Mouse (Mus musculus) right cerebral cortex, adult 2 months (tissue): ENCODE measurements at regions not wholly inside any gene's neighbourhood (a gene's known extent, or its start where the extent isn't known, plus 50 kb on each side); places are given as distances from the start of the nearest gene placed in this dataset.

ENCODE experiments used
- DNase-seq, 2 experiments: peaks; one replicate each; pipeline ENCODE4 v3.0.0; 2021 to 2022; ENCODE audit warnings: low spot score in 2 of 2

DNA sequence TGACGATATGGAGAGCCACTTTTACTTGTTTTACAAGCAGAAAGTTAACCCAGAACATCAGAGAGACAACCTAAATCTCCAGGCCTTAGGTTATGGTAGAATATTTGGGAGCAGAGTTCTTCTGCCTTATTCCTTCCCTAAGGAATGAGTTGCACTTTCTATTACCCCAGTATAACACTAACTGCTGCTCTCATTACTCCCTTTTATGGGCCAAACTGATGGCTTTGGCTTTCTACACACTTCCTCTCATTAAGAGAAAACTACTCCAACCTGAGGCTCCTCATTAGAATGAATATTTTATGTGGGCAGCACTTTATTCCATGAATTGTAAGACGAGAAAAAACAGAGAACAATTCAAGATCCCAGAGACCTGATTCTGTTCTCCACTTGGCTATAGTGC lies 289.0 kb upstream of the Tnc start:
- no peak for DNase-seq

DNA sequence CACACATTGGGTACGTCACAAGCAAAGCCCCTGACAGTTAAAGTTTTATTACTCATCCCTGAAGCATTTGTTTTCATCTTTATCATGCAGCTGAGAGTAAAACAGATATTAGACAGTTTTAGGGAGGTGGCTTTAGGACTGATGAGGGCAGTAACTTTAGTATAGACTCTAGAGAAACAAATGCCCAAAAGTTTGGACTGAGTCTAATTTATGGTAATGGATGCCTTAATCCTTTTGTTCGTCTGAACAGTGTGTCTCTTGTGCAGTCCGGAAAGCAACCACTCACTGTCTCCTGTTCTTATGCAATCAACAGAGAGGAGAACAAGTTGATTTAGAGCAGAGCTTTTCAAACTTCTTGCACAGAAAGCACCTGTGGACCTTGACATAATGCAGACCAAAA lies 283.4 kb upstream of the Tnc start:
- DNase-seq, result no peak

DNA sequence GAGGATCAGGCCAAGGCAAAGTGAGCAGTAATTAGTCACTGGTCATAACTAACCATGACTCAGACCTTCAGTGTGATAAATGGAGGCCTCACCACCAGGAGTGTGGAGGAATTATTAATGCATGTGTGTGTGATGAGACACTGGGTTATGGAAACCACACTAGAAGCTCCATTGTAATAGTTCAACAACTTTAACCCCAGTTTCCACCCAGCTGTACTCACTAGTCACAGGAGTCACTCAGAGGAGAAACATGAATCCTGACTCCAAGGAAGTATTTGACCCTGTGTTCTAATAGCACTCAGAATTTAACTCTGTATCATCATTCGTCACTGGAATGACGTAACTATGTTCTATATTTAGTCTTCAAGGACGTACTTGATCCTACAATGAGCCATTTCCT lies 277.6 kb upstream of the Tnc start:
- no peak for DNase-seq

DNA sequence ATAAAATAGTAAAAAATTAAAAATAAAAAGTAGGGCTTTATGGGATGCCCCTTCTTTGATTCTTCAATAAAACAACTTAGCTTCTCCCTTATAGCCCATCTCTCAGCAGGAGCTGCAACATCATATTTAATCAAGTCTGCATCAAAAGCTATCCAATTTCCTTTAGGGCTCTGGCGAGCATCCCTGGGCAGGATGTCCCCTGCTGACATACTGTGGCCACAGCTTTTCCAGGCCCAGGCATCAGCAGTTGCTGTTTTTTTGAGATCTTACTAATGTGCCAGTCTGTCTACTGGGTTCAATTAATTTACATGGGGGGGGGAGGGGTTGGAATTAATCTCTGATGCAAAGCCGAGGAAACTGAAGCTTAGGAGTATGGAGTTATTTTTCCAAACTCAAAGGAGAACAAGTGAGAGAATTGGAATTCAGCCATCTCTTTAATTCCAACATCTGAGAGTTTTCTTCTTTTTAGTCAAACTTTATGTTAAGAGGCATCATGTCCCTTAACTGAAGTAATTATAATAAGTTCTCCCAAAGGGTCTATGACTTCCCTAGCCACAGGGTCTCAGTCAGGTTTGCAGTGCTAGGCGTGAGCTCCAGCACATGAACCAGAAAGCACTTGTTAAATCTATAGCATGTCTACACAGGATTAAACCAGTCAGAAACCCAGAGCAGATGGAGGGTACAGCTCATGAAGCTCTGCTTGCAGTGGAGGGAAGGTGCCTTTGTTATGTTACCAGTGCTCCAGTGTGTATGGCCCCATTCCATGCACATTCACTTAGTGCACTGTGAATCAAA lies 269.9 kb upstream of the Tnc start:
- no peak for DNase-seq

DNA sequence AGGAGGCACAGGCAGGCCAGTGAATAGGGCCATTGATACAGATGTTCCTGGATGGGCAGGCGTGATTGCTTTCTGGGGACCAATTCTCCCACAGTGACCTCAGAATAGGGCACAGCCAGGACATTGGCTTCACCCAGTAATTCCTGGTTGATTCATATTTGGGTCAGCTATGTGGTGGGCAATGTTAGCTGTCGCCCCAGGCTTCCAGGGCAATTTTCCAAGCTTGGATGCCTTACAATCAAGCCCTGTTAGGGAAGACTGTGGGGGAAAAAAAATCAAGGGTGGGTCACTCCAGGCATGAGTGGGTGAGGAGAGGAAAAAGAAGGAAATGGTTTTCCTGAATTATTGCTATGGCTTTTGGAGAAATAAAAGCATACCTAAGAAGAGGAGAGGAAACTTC lies 250.1 kb upstream of the Tnc start:
- DNase-seq, result no peak

DNA sequence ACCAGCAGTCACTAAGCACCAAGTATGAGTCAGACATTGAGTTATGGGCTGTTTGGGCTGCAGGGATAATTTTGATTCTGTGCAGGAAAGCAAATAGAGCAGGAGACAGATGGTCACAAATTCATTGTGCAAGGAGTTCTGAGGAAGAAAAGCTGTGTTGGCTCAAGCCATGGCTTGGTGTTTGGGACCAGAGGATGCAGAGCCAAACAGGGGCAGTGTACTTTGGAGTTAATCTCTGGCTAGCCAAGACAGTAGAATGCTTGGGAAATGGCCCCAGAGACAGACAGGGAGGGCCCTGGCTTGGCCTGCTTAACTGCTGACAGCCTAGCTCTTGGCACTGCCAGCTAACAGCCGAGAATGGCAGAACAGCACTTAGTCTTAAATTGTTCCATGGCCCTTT lies 235.7 kb upstream of the Tnc start:
- DNase-seq, result peak; percentile 24 to 40

DNA sequence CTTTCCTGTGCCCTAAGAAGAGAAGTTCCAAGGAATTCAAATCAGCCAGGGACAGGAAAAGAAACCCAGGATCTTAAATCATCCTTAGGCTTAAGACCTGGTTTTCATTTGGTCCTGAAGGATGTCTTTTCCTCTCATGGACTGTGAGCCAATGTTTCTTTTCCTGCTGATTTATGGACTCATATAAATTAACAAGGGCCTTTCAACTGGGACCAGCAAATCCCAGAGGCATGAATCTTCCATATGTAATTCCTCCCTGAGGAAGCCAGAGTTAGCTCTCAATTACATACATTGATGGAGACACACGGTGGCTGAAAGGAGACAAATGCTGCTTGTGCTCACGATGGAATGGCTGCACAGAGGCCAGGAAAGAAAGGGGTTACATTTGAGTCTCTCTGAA lies 230.2 kb upstream of the Tnc start:
- DNase-seq, result no peak

DNA sequence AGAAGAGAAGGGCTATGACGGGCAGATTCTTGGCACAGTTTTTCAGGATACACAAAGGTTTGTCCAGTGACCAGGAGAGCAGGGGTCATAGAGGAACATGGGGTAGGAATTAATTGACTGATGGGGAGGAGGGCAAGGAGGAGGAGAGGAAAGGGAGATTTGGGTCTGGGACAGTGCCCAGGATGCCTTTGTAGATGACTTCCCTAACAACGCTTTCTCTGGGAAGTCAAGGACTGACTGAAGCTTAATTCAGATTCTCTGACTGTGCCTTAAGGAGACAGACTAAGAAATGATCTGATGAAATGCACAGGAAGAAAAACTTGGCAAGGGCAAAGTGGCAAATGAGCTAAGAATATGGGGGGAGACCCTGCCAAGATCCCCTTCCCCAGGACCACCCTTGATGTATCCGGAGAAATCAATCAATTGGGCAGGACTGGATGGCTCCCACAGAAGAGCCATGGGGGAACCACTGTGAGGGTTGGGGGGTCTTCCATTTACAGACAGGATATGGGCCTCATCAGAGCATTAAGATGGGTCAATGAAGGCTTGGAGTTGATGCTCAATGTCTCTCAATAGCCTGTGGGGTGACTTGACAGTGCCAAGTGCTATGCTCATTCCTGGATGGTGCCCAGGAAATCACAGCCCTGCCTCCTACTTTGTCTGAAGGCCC lies 227.6 kb upstream of the Tnc start:
- no peak for DNase-seq

DNA sequence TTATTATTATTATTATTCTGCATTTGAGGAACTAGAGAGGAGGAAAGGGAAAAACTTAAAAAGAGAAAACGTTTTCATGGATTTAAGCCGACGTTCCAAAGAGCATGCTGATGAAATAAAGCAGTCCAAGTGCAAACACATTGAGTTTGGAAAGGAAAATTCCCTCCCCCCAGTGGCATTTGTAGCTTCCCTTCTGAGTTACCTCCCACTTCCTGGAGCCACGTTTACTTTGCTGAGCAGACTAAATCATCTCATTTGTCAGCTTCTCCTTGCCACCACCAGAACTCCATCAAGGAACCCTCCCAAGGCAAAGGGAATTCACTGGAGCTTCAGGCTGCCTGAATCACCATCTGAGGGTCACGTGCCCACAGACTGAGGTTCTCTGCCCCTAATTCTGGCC lies 223.0 kb upstream of the Tnc start:
- no peak for DNase-seq

DNA sequence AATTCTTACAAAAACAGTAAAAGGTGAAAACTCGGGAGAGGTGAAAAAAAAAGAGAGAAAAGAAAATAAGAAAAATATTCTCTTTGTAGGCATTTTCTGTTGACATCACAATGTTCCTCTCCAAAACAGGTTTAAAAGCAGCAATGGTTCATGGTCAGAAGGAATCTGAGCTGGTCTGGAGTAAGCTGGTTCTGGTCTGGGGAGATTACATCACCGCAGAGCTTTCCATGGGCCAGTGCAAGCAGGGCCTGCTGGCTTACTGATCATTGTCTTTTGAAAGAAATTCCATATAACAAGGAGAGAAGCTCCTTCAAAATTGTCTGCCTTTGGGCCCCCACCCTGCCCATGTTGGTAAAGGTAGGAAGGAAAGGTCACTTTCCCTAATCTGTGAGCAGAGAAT lies 222.3 kb upstream of the Tnc start:
- DNase-seq, result no peak

DNA sequence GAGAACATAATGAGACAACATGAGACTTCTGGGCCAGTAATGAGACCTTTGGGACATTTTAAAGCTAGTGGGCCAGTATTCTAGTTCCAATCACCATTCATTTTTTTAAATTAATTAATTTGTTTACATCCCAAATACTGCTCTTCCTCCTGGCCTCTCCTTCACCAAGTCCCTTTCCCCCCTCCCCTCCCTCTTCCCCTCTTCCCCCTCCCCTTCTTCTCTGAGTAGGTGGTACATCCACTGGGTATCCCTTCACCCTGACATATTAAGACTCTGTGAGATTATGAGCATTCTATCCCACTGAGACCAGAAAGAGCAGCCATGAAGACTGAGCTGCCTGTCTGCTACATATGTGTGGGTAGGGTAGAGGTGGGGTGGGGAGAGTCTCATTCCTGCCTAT lies 213.7 kb upstream of the Tnc start:
- no peak for DNase-seq

DNA sequence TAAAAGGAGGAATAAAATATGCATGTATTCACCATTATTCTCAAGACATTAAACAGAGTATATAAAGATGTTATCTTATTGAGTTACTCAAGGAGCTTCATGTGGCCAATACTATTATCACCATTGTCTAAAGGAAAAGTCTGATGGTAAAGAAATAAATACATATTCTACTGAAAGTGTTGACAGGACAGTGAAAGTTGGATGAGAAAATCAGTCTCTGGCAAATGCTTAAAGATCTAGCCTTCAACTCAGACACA lies 213.3 kb upstream of the Tnc start:
- no peak for DNase-seq

DNA sequence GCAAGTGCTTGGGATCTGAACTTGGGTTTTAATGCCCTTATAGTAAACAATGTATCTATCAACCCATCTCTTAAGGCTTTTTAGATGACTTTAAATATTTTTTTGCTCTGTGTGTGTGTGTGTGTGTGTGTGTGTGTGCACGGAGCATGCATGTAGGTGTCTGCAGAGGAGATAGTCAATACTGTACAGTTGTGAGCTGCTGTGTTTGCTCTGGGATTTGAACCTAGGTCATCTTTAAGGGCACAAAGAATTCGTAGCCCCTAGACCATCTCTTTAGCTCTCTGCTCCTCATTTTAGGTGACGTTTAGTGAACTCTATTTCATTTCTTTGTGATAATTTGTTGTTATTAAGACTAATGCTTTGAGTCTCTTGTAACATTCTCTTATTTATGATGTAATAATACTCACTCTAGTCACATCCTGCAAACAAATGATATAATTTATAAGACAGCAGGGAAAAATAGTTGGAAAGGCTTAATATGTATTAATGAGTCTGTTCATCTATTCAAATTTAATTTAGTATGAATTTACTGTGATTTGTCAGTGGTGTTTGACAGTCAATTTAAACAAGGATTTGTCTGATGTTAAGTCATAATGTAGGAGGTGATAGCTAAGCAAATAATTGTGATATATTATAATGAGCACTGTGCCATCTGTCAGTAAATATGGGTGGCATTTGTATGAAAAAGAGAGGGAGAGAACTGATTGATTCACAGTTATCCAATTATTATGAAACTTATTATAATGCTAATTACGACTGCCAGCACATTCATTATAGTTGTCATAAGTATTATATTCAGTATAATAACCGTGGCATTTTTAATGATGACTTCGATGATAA lies 212.8 kb upstream of the Tnc start:
- DNase-seq, result no peak

DNA sequence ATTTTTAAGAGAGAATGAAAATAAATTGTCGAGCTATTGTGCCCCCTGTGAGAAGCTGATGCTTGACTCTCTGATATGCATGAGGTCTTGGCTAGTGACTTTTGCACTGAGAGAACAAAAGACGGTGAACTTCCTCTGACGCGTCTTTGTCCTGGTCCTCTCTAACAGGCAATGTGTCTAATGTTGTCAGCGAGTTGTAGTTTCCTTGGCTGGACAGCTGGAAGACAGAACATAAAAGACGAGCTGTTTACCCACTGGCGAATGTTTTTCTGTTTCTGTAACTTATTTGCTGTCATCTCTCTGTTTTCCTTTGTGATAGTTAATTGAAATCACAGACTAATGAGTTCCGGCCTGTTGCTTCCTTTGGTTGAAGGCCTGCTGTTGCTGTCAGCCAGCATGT lies 208.4 kb upstream of the Tnc start:
- no peak for DNase-seq

DNA sequence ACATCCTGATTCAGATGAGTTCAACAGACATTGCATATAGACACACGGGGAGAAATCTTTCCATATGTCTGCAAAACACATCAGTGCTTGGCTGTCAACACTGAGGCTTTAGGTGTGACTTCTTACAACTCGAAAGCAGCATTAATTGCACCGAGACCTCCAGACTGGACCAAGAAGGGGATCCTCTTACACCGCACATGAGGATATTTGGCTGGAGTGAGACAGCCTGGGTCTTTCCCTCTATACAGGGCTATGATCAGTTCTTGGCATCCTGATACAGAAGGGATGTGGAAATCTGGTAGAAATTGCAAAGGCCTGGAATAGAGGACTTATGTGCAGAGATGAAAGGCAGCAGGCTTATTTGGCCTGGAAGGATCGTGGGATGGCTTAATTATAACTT lies 203.9 kb upstream of the Tnc start:
- no peak for DNase-seq

DNA sequence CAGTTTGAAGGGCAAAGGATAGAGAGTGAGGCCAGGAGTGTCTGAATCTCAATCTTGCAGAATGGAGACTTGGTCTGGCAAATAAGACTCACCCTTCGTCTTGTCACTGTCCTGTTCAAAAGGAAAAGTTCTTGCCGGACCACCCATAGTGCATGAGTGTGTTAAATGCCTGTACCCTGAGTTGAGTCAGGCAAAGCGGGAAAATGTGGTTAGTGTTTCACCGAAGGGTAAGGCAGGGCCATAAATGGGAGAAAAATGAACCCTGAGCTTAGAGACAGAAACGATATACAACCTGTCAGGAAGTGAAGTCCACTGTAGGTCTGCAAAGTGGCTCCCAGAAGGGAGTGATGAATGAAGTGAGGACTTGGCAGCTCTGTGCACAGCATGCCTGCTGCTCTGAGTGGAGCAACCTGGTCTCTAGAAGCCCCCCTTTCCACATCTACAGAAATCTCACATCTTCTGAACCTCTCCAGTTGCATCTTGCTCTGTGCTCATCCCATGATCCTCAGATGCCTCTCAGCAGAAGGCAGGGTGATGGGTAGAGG lies 191.5 kb upstream of the Tnc start:
- DNase-seq, result no peak

DNA sequence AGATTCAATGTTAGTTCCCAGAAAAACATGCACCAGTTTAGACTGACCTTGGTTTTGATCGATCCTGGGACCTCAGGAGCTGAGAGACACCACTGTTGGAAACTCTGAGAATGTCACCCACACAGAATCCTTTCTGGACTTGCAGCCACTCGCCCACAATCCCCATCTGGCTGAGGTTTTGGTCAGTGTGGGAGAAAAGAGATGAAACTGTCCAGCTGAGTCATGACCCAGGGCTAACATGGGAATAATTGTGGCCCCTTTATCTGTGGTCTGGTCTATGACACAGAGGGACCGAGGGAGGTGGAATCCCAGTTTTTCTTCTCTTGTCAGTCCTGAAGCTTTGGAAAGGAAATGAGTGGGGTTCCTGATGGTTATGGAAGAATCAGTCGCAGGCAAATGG lies 188.7 kb upstream of the Tnc start:
- no peak for DNase-seq

DNA sequence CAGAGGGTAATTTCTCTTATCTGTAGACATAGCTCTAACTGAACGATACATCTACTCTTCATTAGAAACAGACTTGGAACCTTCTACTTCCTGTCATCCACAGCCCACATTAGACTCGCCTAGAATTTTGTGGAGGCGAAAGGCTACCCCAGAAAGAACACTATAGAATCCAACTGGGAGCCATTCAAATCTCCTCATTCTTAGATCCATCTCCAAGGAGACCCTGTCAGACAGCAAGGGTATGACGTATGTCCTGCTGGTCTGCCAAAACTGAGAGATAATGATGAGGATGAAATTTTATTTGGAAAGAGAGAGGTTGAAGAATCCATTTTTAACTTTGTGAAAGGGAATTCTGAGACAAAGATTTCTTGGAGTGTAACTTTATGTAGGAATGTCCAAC lies 185.3 kb upstream of the Tnc start:
- DNase-seq, result no peak

DNA sequence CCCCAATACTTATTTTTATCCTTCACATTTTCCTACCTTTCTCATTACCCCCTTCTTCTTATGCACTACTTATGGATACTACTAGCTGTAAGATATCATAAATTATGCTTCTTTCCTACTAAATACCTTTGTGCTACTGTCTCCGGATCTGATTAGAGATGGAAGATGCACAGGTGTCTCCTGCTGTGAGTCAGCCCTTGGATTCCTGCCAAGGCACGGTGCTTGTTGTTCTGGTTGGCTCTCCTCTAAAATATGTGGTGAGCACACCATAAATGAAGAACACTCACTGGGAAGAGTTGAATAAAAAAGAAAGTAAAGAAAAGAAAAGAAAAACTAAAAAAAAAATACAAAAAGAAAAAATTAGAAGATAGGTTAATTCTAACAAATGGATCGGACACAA lies 181.5 kb upstream of the Tnc start:
- DNase-seq, result peak in 1 of 2 experiments; percentile 11

DNA sequence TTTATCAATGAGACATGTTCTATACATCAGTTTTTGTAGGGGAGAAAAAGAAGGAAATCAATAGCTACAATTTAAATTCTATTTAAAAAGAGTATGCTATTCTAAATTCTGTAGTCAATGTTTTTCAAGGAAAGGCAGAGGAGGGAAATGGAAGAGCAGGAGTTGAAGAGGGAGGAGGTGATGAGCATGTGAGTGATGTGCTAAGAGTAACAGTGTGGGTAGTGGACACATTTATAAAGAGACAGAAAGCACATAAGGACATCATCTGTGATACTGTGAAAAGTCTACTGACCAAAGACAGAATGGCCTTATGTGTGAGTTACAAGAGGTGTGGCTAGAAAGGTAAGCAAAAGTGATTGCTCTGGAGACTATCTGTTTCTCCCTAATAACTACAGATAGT lies 179.8 kb upstream of the Tnc start:
- DNase-seq, result no peak

DNA sequence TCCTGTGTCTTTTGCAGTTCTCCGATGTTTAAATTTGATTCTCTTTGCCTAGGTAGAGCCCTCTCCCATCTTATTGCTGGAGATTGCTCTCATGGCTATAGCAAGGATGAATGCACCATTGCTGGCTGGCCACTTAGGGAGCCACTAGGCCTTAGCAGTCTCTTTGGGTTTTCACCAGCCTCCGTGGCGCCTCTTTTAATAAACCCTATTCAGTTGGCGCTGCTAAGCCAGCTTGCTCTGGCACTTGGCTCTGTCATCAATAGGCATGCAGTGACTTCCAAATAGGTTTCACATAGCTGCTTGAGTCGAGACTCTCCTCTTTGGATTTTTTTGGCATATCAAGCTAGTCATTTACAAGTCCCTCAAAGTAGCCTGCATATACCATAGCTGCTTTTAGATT lies 178.1 kb upstream of the Tnc start:
- peak in 1 of 2 experiments; percentile 7 for DNase-seq

DNA sequence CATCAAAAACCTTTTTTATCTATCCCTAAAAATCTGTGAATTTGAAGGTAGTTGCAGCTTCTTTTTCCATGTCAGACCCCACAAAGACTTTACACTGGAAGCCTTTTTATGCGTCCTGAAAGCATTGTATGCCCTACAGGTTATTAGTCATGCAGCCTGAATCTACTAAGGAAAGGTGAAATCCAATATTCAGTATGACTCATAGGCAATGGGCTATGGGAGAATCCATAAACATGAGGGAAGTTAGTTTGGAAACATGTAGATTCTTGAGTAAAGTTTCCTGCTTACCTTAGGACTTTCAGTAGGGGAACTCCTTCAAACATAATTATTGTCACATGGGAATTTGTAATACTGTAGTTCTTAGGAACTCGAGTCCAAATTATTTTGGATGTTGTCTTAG lies 173.0 kb upstream of the Tnc start:
- DNase-seq, result no peak
